Mouse (Mus musculus): ENCODE results near the gene D630039A03Rik. TPM values are rescaled to one million over a fixed set of nuclear protein-coding genes. Genes with fewer than 3 reads are reported as not detected.
"Not testable (repeated sequence)": the region's sequence is repeated elsewhere in the genome, so short reads cannot be mapped to it uniquely, and the experiment has no call there.

D630039A03Rik gene
- polyA plus RNA-seq, 1 experiment from 2014 or later = 0.08 TPM

- H3K4me2 ChIP-seq = no peak overlapping the region
- no peaks in the 10 kb centered on the region for H3K27me3 ChIP-seq
- WGBS = 88% methylated on average over 5 of the region's 5 CpGs
- no peaks in the 10 kb centered on the region for H3K9me3 ChIP-seq (replicated peaks)
- H3K27ac ChIP-seq = no peak overlapping the region
- no peak overlapping the region for H3K9ac ChIP-seq
- ATAC-seq = no peak
- H3K36me3 ChIP-seq (ENCODE audit: poor library complexity, severe bottlenecking) = no peaks in the 10 kb centered on the region
- H3K4me1 ChIP-seq = no peaks in the 10 kb centered on the region
- no peak overlapping the region for H3K4me3 ChIP-seq
Measured at GRCm38 (mm10) chr4:57902619-57903018, 13.5 kb downstream of the D630039A03Rik start.

- peak; percentile 68; the same call in 1 of the 2 replicates for ATAC-seq
- H3K4me2 ChIP-seq = no peak overlapping the region
- no peaks in the 10 kb centered on the region for H3K36me3 ChIP-seq (ENCODE audit: poor library complexity, severe bottlenecking)
- H3K27ac ChIP-seq = no peak overlapping the region
- H3K9ac ChIP-seq = no peak overlapping the region
- WGBS = 8% methylated on average over 4 of the region's 4 CpGs
- H3K4me1 ChIP-seq = 0 out of 2 replicates have a peak, but pooled peaks cover 3% of the 10 kb centered on the region
- H3K27me3 ChIP-seq = no peaks in the 10 kb centered on the region
- no peak overlapping the region for H3K4me3 ChIP-seq
- H3K9me3 ChIP-seq (replicated peaks) = no peaks in the 10 kb centered on the region
Measured at GRCm38 (mm10) chr4:57901210-57901609, 14.9 kb downstream of the D630039A03Rik start.

GRCm38 (mm10) chr4:57896631-57897030 is 19.5 kb downstream of the D630039A03Rik start:
- Histone ChIP-seq H3K4me2 (no peak overlapping the region), H3K27ac (no peak overlapping the region), H3K4me1 (peaks cover 9% of the 10 kb centered on the region; the same call in 1 of the 2 replicates), H3K36me3 (ENCODE audit: poor library complexity, severe bottlenecking) (no peaks in the 10 kb centered on the region), H3K27me3 (no peaks in the 10 kb centered on the region), H3K9me3 (replicated peaks) (no peaks in the 10 kb centered on the region), H3K4me3 (no peak overlapping the region), H3K9ac (no peak overlapping the region)
- no peak for ATAC-seq
- WGBS = 63% methylated on average over 3 of the region's 3 CpGs

- H3K9ac ChIP-seq = no peak overlapping the region
- no peak overlapping the region for H3K4me3 ChIP-seq
Measured at GRCm38 (mm10) chr4:57895902-57896301, 20.2 kb downstream of the D630039A03Rik start.

GRCm38 (mm10) chr4:57895140-57895539 is 21.0 kb downstream of the D630039A03Rik start:
- Histone ChIP-seq H3K4me2 (no peak overlapping the region), H3K27me3 (no peaks in the 10 kb centered on the region), H3K36me3 (ENCODE audit: poor library complexity, severe bottlenecking) (no peaks in the 10 kb centered on the region), H3K9me3 (replicated peaks) (no peaks in the 10 kb centered on the region), H3K4me1 (peaks cover 9% of the 10 kb centered on the region; the same call in 1 of the 2 replicates), H3K9ac (no peak overlapping the region), H3K4me3 (no peak overlapping the region), H3K27ac (0 out of 2 replicates have a peak overlapping the region, but pooled peaks have one; percentile 14)
- no peak for ATAC-seq
- whole genome bisulfite sequencing = 27% methylated on average over 5 of the region's 5 CpGs

More at GRCm38 (mm10) chr4:57895902-57896301, 20.2 kb downstream of the D630039A03Rik start:
- H3K4me1 ChIP-seq = peaks cover 9% of the 10 kb centered on the region; the same call in 1 of the 2 replicates
- H3K27ac ChIP-seq = no peak overlapping the region
- no peaks in the 10 kb centered on the region for H3K27me3 ChIP-seq
- no peak overlapping the region for H3K4me2 ChIP-seq
- H3K36me3 ChIP-seq (ENCODE audit: poor library complexity, severe bottlenecking) = no peaks in the 10 kb centered on the region
- H3K9me3 ChIP-seq (replicated peaks) = no peaks in the 10 kb centered on the region
- WGBS = 68% methylated on average over 6 of the region's 6 CpGs
- ATAC-seq = no peak

GRCm38 (mm10) chr4:57892001-57892586 is 24.0 kb downstream of the D630039A03Rik start:
- 61% methylated on average over 10 of the region's 10 CpGs for WGBS
- Histone ChIP-seq H3K9ac (no peak overlapping the region), H3K36me3 (ENCODE audit: poor library complexity, severe bottlenecking) (no peaks in the 10 kb centered on the region), H3K4me3 (no peak overlapping the region), H3K27me3 (no peaks in the 10 kb centered on the region), H3K27ac (peak overlapping the region; percentile 37; the same call in 1 of the 2 replicates), H3K4me1 (peaks cover 8% of the 10 kb centered on the region; the same call in 1 of the 2 replicates), H3K4me2 (no peak overlapping the region), H3K9me3 (replicated peaks) (no peaks in the 10 kb centered on the region)
- ATAC-seq = peak; percentile 80; the same call in 1 of the 2 replicates

GRCm38 (mm10) chr4:57889773-57890172 is 26.3 kb downstream of the D630039A03Rik start:
- Histone ChIP-seq H3K9me3 (replicated peaks) (no peaks in the 10 kb centered on the region), H3K36me3 (ENCODE audit: poor library complexity, severe bottlenecking) (no peaks in the 10 kb centered on the region), H3K9ac (no peak overlapping the region), H3K27ac (no peak overlapping the region), H3K4me3 (no peak overlapping the region), H3K27me3 (no peaks in the 10 kb centered on the region), H3K4me2 (no peak overlapping the region), H3K4me1 (peaks cover 9% of the 10 kb centered on the region)
- no peak for ATAC-seq
- WGBS = 84% methylated on average over 8 of the region's 8 CpGs

- WGBS = 94% methylated on average over 1 of the region's 1 CpGs
Measured at GRCm38 (mm10) chr4:57888978-57889377, 27.1 kb downstream of the D630039A03Rik start.

GRCm38 (mm10) chr4:57888246-57888645 is 27.9 kb downstream of the D630039A03Rik start:
- H3K27ac ChIP-seq = no peak overlapping the region
- no peaks in the 10 kb centered on the region for H3K27me3 ChIP-seq
- ATAC-seq = no peak
- H3K36me3 ChIP-seq (ENCODE audit: poor library complexity, severe bottlenecking) = no peaks in the 10 kb centered on the region
- no peak overlapping the region for H3K9ac ChIP-seq
- peaks cover 12% of the 10 kb centered on the region for H3K4me1 ChIP-seq
- H3K4me2 ChIP-seq = no peak overlapping the region
- WGBS = 94% methylated on average over 2 of the region's 2 CpGs
- H3K4me3 ChIP-seq = no peak overlapping the region
- H3K9me3 ChIP-seq (replicated peaks) = no peaks in the 10 kb centered on the region

More at GRCm38 (mm10) chr4:57888978-57889377, 27.1 kb downstream of the D630039A03Rik start:
- H3K4me2 ChIP-seq; H3K36me3 ChIP-seq (ENCODE audit: poor library complexity, severe bottlenecking); ATAC-seq; H3K9ac ChIP-seq; H3K4me3 ChIP-seq; H3K27ac ChIP-seq; H3K27me3 ChIP-seq; H3K9me3 ChIP-seq (replicated peaks): not testable (repeated sequence)
- H3K4me1 ChIP-seq = peaks cover 12% of the 10 kb centered on the region

GRCm38 (mm10) chr4:57886888-57887230 is 29.2 kb downstream of the D630039A03Rik start:
- no peak overlapping the region for H3K4me2 ChIP-seq
- H3K27me3 ChIP-seq = no peaks in the 10 kb centered on the region
- WGBS = 93% methylated on average over 3 of the region's 3 CpGs
- no peak overlapping the region for H3K9ac ChIP-seq
- H3K36me3 ChIP-seq (ENCODE audit: poor library complexity, severe bottlenecking) = no peaks in the 10 kb centered on the region
- no peaks in the 10 kb centered on the region for H3K9me3 ChIP-seq (replicated peaks)
- no peak for ATAC-seq
- H3K4me1 ChIP-seq = peaks cover 12% of the 10 kb centered on the region
- H3K4me3 ChIP-seq = no peak overlapping the region
- no peak overlapping the region for H3K27ac ChIP-seq

- H3K27ac ChIP-seq = no peak overlapping the region
- 53% methylated on average over 11 of the region's 11 CpGs for WGBS
- H3K36me3 ChIP-seq (ENCODE audit: poor library complexity, severe bottlenecking) = no peaks in the 10 kb centered on the region
- ATAC-seq = peak; percentile 50; the same call in 1 of the 2 replicates
- no peaks in the 10 kb centered on the region for H3K9me3 ChIP-seq (replicated peaks)
- H3K4me3 ChIP-seq = no peak overlapping the region
- H3K4me1 ChIP-seq = peaks cover 12% of the 10 kb centered on the region
- H3K9ac ChIP-seq = no peak overlapping the region
- H3K4me2 ChIP-seq = no peak overlapping the region
- no peaks in the 10 kb centered on the region for H3K27me3 ChIP-seq
Measured at GRCm38 (mm10) chr4:57886066-57886887, 29.8 kb downstream of the D630039A03Rik start.

GRCm38 (mm10) chr4:57885186-57885585 is 30.9 kb downstream of the D630039A03Rik start:
- no peak overlapping the region for H3K4me3 ChIP-seq
- ATAC-seq = no peak
- H3K27me3 ChIP-seq = no peaks in the 10 kb centered on the region
- no peak overlapping the region for H3K4me2 ChIP-seq
- no peak overlapping the region for H3K27ac ChIP-seq
- H3K9ac ChIP-seq = no peak overlapping the region
- WGBS = 61% methylated on average over 2 of the region's 2 CpGs
- H3K9me3 ChIP-seq (replicated peaks) = no peaks in the 10 kb centered on the region
- peaks cover 12% of the 10 kb centered on the region for H3K4me1 ChIP-seq
- H3K36me3 ChIP-seq (ENCODE audit: poor library complexity, severe bottlenecking) = no peaks in the 10 kb centered on the region
